In genomic region chr3:38918926-38919325, GRCm38 (mm10) we compare ENCODE assay signal across 14 mouse cellular contexts. TPM values are rescaled to one million over a fixed set of nuclear protein-coding genes. Genes with fewer than 3 reads are reported as not detected.
DNase-seq lines count a peak whose midpoint lies in the region; ATAC-seq and TF ChIP-seq lines count a peak whose summit lies in the region.
"Had no signal": no experiment of that assay in that cellular context is flagged by ENCODE, and none has a peak within 500 bp of the region (broad histone marks: within the 10 kb centered on the region; RNA-seq: fewer than 3 reads in every experiment).

No protein-coding gene starts in this region.

- no peak for TF ChIP-seq CTCF in heart, adult 2 months (IDR thresholded peaks at IDR 0.05)

- H3K79me2 ChIP-seq in heart, adult 2 months (replicated peaks; ENCODE audit: control insufficient read depth, insufficient read depth, low read length): no peaks in the 10 kb centered on the region

- peak; percentile 57; the same call in 1 of the 2 replicates for TF ChIP-seq EP300 in heart, adult 2 months (IDR thresholded peaks at IDR 0.05; ENCODE audit: insufficient read depth, low read depth, low read length)

- no peak for ATAC-seq in heart, embryonic 15.5 days (replicated peaks; ENCODE audit: insufficient number of reproducible peaks, insufficient read depth, low FRiP score, low read depth)
- peak; percentile 74 for ATAC-seq in hindbrain, embryonic 16.5 days

- H3K27me3 ChIP-seq in heart, adult 2 months (ENCODE audit: control insufficient read depth, insufficient read depth, low read length): no peaks in the 10 kb centered on the region
- H3K27me3 ChIP-seq in heart, embryonic 15.5 days: no peaks in the 10 kb centered on the region
- H3K27me3 ChIP-seq in hindbrain, embryonic 16.5 days (replicated peaks; ENCODE audit: control insufficient read depth, insufficient read depth, low read length): no peaks in the 10 kb centered on the region
- H3K27me3 ChIP-seq: CH12.LX; liver, embryonic 13.5 days; stomach, embryonic 15.5 days had no signal

- TF ChIP-seq POLR2A in heart, adult 2 months (IDR thresholded peaks at IDR 0.05; ENCODE audit: insufficient read depth, low read depth, low read length): no peak

- no peak overlapping the region for H3K4me3 ChIP-seq in heart, adult 2 months
- H3K4me3 ChIP-seq in heart, embryonic 15.5 days: no peak overlapping the region
- H3K4me3 ChIP-seq in hindbrain, embryonic 16.5 days (ENCODE audit: low read length): no peak overlapping the region
- H3K4me3 ChIP-seq: liver, embryonic 13.5 days; stomach, embryonic 15.5 days had no signal

- DNase-seq in heart, adult 2 months: peak; percentile 22 to 35
- no peak for DNase-seq in heart, postnatal 25 days (ENCODE audit: low spot score)
- DNase-seq in left cerebral cortex, postnatal 4 days: peak; percentile 2
- DNase-seq in left cerebral cortex, adult 18-20 months (ENCODE audit: low spot score in 2 of 2): no peak
- no peak for DNase-seq in right cerebral cortex, postnatal 14 days
- no peak for DNase-seq in cerebellum, adult 9-10 months
- DNase-seq: adrenal gland, postnatal 14 days; cerebellum, adult 18-20 months; liver, embryonic 13.5 days; right cerebral cortex, adult 18-20 months had no signal

- intact Hi-C loops in heart, adult 2 months (cut with DNase I): loop anchor here (2.0 kb wide), 2 partner anchors 26 to 34 kb away; no protein-coding TSS in a partner anchor
- intact Hi-C loops in heart, postnatal 25 days (cut with DNase I): no loop called here
- intact Hi-C loops in left cerebral cortex, postnatal 4 days (cut with DNase I): no loop called here

- H3K4me1 ChIP-seq in heart, adult 2 months (ENCODE audit: control insufficient read depth, insufficient read depth, low read length): peaks cover 5% of the 10 kb centered on the region
- peaks cover 4% of the 10 kb centered on the region; the same call in 1 of the 2 replicates for H3K4me1 ChIP-seq in heart, embryonic 15.5 days (replicated peaks)
- H3K4me1 ChIP-seq in hindbrain, embryonic 16.5 days (ENCODE audit: control insufficient read depth, insufficient read depth, low read depth, low read length): no peaks in the 10 kb centered on the region
- H3K4me1 ChIP-seq: liver, embryonic 13.5 days had no signal

- WGBS in heart, adult 2 months: 40% methylated on average over 2 of the region's 2 CpGs
- 75% methylated on average over 2 of the region's 2 CpGs for WGBS in heart, embryonic 15.5 days
- WGBS in hindbrain, embryonic 16.5 days: 55% methylated on average over 2 of the region's 2 CpGs

- peak overlapping the region; percentile 70 for H3K27ac ChIP-seq in heart, adult 2 months
- peak overlapping the region; percentile 56 for H3K27ac ChIP-seq in heart, embryonic 15.5 days
- H3K27ac ChIP-seq in hindbrain, embryonic 16.5 days (ENCODE audit: low read depth, low read length): no peak overlapping the region; the same call in 1 of the 2 replicates
- H3K27ac ChIP-seq: liver, embryonic 13.5 days; stomach, embryonic 15.5 days had no signal

- H3K9ac ChIP-seq in heart, adult 2 months (ENCODE audit: low read depth, low read length): no peak overlapping the region
- no peak overlapping the region for H3K9ac ChIP-seq in heart, embryonic 15.5 days
- H3K9ac ChIP-seq in hindbrain, embryonic 16.5 days (ENCODE audit: low read depth, low read length): no peak overlapping the region
- H3K9ac ChIP-seq: liver, embryonic 13.5 days; stomach, embryonic 15.5 days had no signal

- peaks cover 5% of the 10 kb centered on the region for H3K36me3 ChIP-seq in heart, adult 2 months (ENCODE audit: control insufficient read depth, insufficient read depth, low read length)
- H3K36me3 ChIP-seq in heart, embryonic 15.5 days: no peaks in the 10 kb centered on the region
- no peaks in the 10 kb centered on the region for H3K36me3 ChIP-seq in hindbrain, embryonic 16.5 days (ENCODE audit: control insufficient read depth, insufficient read depth, low read length)
- H3K36me3 ChIP-seq: liver, embryonic 13.5 days; stomach, embryonic 15.5 days had no signal

- no peak overlapping the region for H3K4me2 ChIP-seq in heart, embryonic 15.5 days
- no peak overlapping the region for H3K4me2 ChIP-seq in hindbrain, embryonic 16.5 days (ENCODE audit: low read length)
- H3K4me2 ChIP-seq: liver, embryonic 13.5 days; stomach, embryonic 15.5 days had no signal

- no peaks in the 10 kb centered on the region for H3K9me3 ChIP-seq in heart, embryonic 15.5 days (replicated peaks)
- no peaks in the 10 kb centered on the region for H3K9me3 ChIP-seq in hindbrain, embryonic 16.5 days (ENCODE audit: control insufficient read depth, low read length)
- H3K9me3 ChIP-seq: liver, embryonic 13.5 days; stomach, embryonic 15.5 days had no signal

RNA-seq across cellular contexts. Expression of gene Fat4, which starts 32.2 kb away (rescaled TPM):
- 1 to 10 TPM; 5.1 TPM for total RNA-seq in heart, adult 2 months (2021)
- 1.9 and 3.5 TPM in 2 replicates for polyA plus RNA-seq in heart, adult 2 months (2012; rRNA removed)
- total RNA-seq in heart, postnatal 25 days (2021): 1 to 10 TPM; 6.3 to 7.4 TPM
- 10 to 100 TPM; 84.1 to 84.2 TPM for total RNA-seq in left cerebral cortex, postnatal 4 days (2021)
- total RNA-seq in left cerebral cortex, adult 18-20 months (2021): 10 to 100 TPM in 1 of 2 experiments, 1 to 10 TPM in 1; 9.8 to 10.2 TPM
- polyA plus RNA-seq in heart, embryonic 15.5 days (2015; fragmentation: Nextera tagmentation; extraction: Ambion mirVana): 2.4 and 3.5 TPM in 2 replicates
- polyA plus RNA-seq in hindbrain, embryonic 16.5 days (2015; fragmentation: Nextera tagmentation; extraction: Ambion mirVana): 6.8 and 7.2 TPM in 2 replicates
- total RNA-seq: CH12.LX had no signal

Comparison
In these comparisons a context has a peak if more than half of its experiments do, and no peak if none do; other contexts are left out.
1. DNase-seq: peak in heart, adult 2 months (2 of 2) and left cerebral cortex, postnatal 4 days (single experiment); none in heart, postnatal 25 days (single experiment), left cerebral cortex, adult 18-20 months (0 of 2), right cerebral cortex, postnatal 14 days (single experiment) and cerebellum, adult 9-10 months (single experiment).
2. RNA of gene Fat4, which starts 32.2 kb away (total RNA-seq): 84.1 to 84.2 TPM in left cerebral cortex, postnatal 4 days; 9.8 to 10.2 TPM in left cerebral cortex, adult 18-20 months, 6.3 to 7.4 TPM in heart, postnatal 25 days and 5.1 TPM in heart, adult 2 months; every median in the first group is over 4 times any median in the second.